Mouse (Mus musculus) retina, embryonic 14.5 days (tissue): ENCODE results near the gene Actn3.
"Not testable (repeated sequence)": the region's sequence is repeated elsewhere in the genome, so short reads cannot be mapped to it uniquely, and the experiment has no call there.

Source experiments
- DNase-seq: peaks from one replicate; pipeline ENCODE4 v3.0.0-alpha.2; 2015; ENCODE audit warnings: low spot score

Actn3 gene

GRCm38 (mm10) chr19:4877785-4878184 lies at the start of gene Actn3:
Gene Actn3, minus strand, starts transcription at chr19:4877909.
- no peak for DNase-seq

- no peak for DNase-seq
Observed at GRCm38 (mm10) chr19:4925121-4925860, 47.6 kb upstream of the Actn3 start.

- DNase-seq: no peak
Observed at GRCm38 (mm10) chr19:4919652-4920051, 41.9 kb upstream of the Actn3 start.

DNA sequence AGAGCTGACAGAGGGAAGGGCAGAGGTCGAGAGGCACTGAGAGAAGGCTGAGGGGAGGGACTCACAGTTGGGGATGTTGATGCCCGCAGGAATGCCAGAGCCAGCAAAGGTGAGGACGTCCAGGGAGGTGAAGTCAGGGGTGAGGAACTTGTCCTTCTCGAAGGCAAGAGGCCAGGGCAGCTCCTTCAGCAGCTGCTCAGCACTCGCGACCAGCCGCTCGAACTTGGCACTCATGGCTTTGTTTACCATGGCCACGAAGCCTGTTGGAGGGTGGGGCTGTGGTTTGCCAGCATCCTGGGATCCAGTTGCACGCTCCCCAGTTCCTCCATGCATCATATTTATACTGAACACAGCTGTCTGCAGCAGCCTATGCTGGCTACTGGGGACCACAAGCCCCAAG lies 39.1 kb upstream of the Actn3 start:
- DNase-seq: no peak

GRCm38 (mm10) chr19:4915924-4916603 lies 38.4 kb upstream of the Actn3 start:
- DNase-seq: no peak

GRCm38 (mm10) chr19:4909376-4909775 lies 31.7 kb upstream of the Actn3 start:
- DNase-seq: no peak

DNA sequence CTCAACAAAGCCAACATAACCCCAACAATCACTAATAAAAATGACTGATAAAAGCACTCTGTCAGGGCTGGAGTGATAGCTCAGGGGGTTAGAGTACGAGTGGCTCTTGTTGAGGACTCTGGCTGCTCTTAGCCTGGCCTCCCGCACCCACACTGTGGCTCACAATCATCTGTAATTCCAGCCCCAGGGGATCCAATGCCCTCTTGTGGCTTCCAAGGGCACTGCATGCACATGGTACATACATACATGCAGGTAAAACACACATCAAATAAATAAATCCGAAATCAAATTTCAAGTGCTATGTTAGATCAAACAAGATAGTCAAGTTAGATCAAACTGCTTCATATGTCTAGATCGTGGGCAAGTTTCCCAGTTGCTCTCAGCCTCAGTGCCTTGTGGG lies 30.4 kb upstream of the Actn3 start:
- DNase-seq: peak; percentile 64

- peak; percentile 90 for DNase-seq
Observed at GRCm38 (mm10) chr19:4905979-4906794, 28.5 kb upstream of the Actn3 start, which contains the start of gene Bbs1. Gene Bbs1, minus strand, starts transcription at chr19:4906628.

DNA sequence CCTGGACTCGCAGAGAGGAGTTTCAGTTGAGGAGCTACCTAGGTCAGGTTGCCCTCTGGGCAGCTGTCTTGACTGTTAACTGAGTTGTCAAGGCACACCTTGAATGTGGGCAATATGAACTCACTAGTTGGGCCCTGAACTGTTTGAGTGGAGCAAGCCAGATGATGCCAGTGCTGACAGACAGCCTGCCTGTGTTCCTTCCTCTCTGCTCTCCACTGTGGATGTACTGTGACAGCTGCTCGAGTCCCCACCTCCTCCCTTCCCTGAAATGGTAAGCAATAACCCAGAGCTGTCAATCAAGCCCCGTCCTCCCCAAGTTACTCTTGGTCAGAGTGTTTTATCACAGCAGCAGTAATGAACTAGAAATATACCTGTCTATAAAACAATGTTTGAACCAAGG lies 22.2 kb upstream of the Actn3 start:
- DNase-seq: no peak

- no peak for DNase-seq
Observed at GRCm38 (mm10) chr19:4898972-4899371, 21.3 kb upstream of the Actn3 start.

DNA sequence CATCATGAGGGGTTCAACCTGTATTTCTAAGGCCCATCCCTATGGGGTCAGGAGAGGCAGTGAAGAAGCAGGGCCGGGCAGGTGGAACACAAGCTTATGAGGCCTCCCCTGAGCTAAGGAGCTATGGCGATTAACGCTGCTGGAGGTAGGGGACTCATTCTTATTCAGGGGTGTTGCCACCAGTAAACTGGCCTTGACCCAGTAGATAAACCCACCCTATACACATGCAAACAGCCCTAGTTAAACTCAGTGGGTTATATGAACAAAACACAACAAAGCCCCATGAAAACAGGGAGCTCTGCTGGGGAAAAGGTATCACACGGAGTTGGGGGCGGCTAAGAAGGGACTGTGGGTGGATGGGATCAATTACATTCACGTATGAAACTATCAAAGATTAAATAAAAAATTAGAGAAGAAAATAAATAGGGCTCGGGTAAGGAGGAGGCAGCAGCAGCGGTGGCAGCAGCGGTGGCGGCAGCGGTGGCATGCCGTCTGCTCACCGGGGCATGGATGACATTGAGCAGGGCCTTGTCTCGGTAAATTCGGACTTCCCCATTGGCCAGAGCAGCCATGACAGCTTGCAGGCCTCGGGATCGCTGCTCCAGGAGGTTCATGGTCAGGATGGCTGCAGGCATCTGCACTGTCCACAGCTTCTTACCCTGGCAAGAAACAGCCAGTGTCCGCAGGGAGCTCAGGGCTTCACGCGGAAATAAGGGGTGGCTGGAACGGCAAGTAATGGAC lies 19.2 kb upstream of the Actn3 start:
- DNase-seq: no peak

- no peak for DNase-seq
Observed at GRCm38 (mm10) chr19:4891798-4892197, 14.1 kb upstream of the Actn3 start.

GRCm38 (mm10) chr19:4889791-4890190 lies 12.1 kb upstream of the Actn3 start:
- DNase-seq: no peak

GRCm38 (mm10) chr19:4883961-4884360 lies 6.3 kb upstream of the Actn3 start:
- DNase-seq: no peak

DNA sequence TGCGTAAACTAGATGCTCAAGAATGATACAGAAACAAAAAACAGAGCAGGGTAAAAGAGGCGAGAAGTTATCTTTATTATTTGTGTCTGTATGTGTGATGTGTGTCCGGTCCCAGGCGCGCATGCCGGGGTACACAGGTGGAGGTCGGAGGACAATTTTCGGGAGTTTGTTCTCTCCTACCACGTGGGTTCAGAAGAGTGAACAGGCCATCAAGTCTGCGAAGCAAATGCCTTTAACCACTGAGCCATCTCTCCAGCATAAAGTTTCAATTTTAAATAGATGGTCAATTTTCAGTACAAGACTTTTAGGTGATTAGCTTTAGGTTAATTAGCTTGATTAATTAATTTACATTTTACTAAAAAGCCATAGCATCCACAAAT lies 1.6 kb upstream of the Actn3 start:
- no peak for DNase-seq

- peak; percentile 97 for DNase-seq
Observed at GRCm38 (mm10) chr19:4878405-4879323, 955 bp upstream of the Actn3 start, which contains the start of gene Zdhhc24. Gene Zdhhc24, plus strand, starts transcription at chr19:4878668.

DNA sequence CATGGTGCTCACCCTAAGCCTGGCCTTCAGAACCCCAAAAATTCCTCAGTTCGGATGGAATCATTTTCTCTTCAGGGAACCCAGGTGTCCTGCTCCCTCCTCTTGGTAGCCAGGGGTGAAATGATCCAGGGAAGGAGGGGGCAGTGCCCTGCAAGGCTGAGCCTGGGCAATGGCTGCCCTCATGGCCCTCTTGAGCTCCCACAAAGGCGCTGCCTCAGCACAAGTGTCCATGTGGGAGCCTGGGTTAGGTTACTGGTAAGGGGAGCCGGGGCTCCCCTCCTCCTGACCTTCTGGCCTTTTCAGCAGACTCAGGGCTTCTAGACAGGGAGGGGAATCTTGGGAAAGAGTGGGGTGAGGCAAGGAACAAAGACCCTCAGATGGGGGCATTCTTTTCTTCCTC lies 954 bp downstream of the Actn3 start:
- no peak for DNase-seq

GRCm38 (mm10) chr19:4876241-4876640 lies 1.5 kb downstream of the Actn3 start:
- DNase-seq: no peak

DNA sequence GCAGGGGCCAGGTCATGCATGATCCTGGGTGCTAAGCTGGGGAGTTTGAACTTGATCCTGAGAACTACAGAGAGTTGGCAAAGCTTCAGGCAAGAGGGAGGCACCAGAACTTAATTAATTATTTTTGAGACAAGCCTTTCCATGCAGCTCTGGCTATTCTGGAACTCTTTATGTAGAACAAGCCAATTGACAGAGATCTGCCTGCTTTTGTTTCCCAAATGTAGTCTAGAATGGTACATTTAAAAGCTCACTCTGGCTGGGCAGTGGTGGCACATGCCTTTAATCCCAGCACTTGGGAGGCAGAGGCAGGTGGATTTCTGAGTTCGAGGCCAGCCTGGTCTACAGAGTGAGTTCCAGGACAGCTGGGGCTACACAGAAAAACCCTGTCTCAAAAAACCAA lies 3.1 kb downstream of the Actn3 start:
- not testable (repeated sequence) for DNase-seq

DNA sequence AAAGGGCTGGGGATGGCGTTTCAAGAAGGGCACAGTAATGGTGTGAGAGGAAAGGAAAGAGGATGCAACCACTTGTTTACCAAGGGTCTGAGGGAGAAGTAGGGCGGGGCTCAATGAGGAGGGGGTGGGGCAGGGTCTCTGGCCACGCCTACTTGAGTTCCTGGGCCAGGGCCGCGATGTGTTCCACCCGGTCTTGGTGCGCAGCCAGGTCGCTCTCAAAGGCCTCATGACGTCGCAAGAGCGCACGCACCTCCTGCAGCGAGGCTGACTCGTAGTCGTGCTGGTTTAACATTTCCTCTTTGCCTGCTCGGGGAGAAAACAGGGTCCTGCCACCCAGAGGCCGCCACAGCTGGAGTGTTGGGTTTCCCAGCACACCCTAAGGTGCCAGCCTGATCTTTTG lies 12.6 kb downstream of the Actn3 start:
- peak; percentile 13 for DNase-seq

- DNase-seq: peak; percentile 29
Observed at GRCm38 (mm10) chr19:4863048-4863447, 14.7 kb downstream of the Actn3 start.
